Comparison of ENCODE assay signal across 12 mouse cellular contexts in the genomic region with DNA sequence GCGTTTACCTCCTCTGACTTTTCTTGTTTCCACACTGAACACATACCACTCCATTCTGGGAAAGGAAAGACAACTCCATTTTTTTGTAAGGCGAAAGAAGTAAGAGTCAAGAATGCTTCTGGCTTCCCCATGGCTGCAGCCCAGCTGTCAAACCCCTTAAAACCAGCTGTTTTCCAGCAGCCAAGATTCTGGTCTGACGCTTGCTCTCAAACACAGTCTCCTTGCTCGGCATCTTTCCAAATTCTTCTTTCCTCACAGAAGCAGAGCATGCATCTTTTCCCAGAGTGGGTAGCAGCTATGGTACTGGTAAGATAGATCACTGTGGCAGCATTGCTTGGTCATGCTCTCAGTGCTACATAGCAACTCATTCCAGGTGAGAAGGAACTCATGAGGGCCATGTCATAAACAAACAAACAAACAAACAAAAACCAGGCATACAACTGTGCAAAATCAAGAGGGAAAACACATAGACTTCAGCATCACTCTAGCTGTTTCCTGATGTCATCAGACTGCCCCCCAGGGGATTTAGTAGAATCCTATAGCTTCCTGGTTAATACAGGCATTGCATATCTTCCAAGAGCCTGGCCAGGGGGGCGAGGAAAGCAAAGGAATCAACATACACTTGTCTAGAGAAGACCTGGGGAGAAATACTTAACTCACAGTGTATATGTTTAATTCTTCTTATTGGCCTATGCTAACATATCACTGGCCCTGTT. TPM values are rescaled to one million over a fixed set of nuclear protein-coding genes. Genes with fewer than 3 reads are reported as not detected.
DNase-seq lines count a peak whose midpoint lies in the region; ATAC-seq and TF ChIP-seq lines count a peak whose summit lies in the region.
"Had no signal": no experiment of that assay in that cellular context is flagged by ENCODE, and none has a peak within 500 bp of the region (broad histone marks: within the 10 kb centered on the region; RNA-seq: fewer than 3 reads in every experiment).

No protein-coding gene starts in this region.

- H3K4me2 ChIP-seq in hindbrain, embryonic 12.5 days (replicated peaks): peak overlapping the region; percentile 85
- H3K4me2 ChIP-seq in neural tube, embryonic 12.5 days (replicated peaks): peak overlapping the region; percentile 87

- 80% methylated on average over 5 of the region's 5 CpGs for WGBS in hindbrain, embryonic 12.5 days
- 84% methylated on average over 5 of the region's 5 CpGs for WGBS in hindbrain, embryonic 10.5 days
- 87% methylated on average over 5 of the region's 5 CpGs for WGBS in neural tube, embryonic 12.5 days
- WGBS in olfactory bulb, adult 2 months: 20% methylated on average over 5 of the region's 5 CpGs

- no peaks in the 10 kb centered on the region for H3K9me3 ChIP-seq in hindbrain, embryonic 12.5 days (replicated peaks)
- no peaks in the 10 kb centered on the region for H3K9me3 ChIP-seq in hindbrain, embryonic 10.5 days
- no peaks in the 10 kb centered on the region for H3K9me3 ChIP-seq in neural tube, embryonic 12.5 days

- H3K4me1 ChIP-seq in hindbrain, embryonic 12.5 days: peaks cover 10% of the 10 kb centered on the region
- peaks cover 24% of the 10 kb centered on the region for H3K4me1 ChIP-seq in hindbrain, embryonic 10.5 days (replicated peaks)
- no peaks in the 10 kb centered on the region for H3K4me1 ChIP-seq in neural tube, embryonic 12.5 days
- peaks cover 8% of the 10 kb centered on the region for H3K4me1 ChIP-seq in olfactory bulb, adult 2 months (ENCODE audit: control insufficient read depth, insufficient read depth, low read length)

- no peaks in the 10 kb centered on the region for H3K36me3 ChIP-seq in hindbrain, embryonic 12.5 days
- no peaks in the 10 kb centered on the region for H3K36me3 ChIP-seq in hindbrain, embryonic 10.5 days
- H3K36me3 ChIP-seq in neural tube, embryonic 12.5 days: no peaks in the 10 kb centered on the region

- H3K27me3 ChIP-seq in hindbrain, embryonic 12.5 days: peaks cover 29% of the 10 kb centered on the region
- peaks cover 47% of the 10 kb centered on the region for H3K27me3 ChIP-seq in hindbrain, embryonic 10.5 days (ENCODE audit: insufficient read depth, poor library complexity, severe bottlenecking)
- H3K27me3 ChIP-seq in neural tube, embryonic 12.5 days (replicated peaks): peaks cover 13% of the 10 kb centered on the region; the same call in 1 of the 2 replicates

- H3K4me3 ChIP-seq in hindbrain, embryonic 12.5 days: 0 out of 2 replicates have a peak overlapping the region, but pooled peaks have one; percentile 0
- H3K4me3 ChIP-seq in hindbrain, embryonic 10.5 days: no peak overlapping the region
- no peak overlapping the region for H3K4me3 ChIP-seq in neural tube, embryonic 12.5 days
- H3K4me3 ChIP-seq in olfactory bulb, adult 2 months (ENCODE audit: insufficient read depth, low read depth, low read length): peak overlapping the region; percentile 48
- H3K4me3 ChIP-seq: myocyte had no signal

- DNase-seq in hindbrain, embryonic 10.5 days (ENCODE audit: low spot score): no peak
- no peak for DNase-seq in neural tube, embryonic 10.5 days (ENCODE audit: extremely low spot score, low spot score)
- DNase-seq in lung, postnatal 10 days: peak; percentile 34
- no peak for DNase-seq in cerebellum, postnatal 4 days (ENCODE audit: low spot score in 2 of 2)
- DNase-seq: heart, adult 18-20 months; retina, postnatal 1 day had no signal

- no peak overlapping the region for H3K9ac ChIP-seq in hindbrain, embryonic 12.5 days
- H3K9ac ChIP-seq in neural tube, embryonic 12.5 days: no peak overlapping the region

- no peak overlapping the region for H3K27ac ChIP-seq in hindbrain, embryonic 12.5 days
- H3K27ac ChIP-seq in hindbrain, embryonic 10.5 days: no peak overlapping the region
- no peak overlapping the region for H3K27ac ChIP-seq in neural tube, embryonic 12.5 days
- peak overlapping the region; percentile 87 for H3K27ac ChIP-seq in olfactory bulb, adult 2 months (ENCODE audit: insufficient read depth, low read depth, low read length)

- TF ChIP-seq CTCF in olfactory bulb, adult 2 months (IDR thresholded peaks at IDR 0.05; ENCODE audit: insufficient read depth, low read depth, low read length): no peak

- TF ChIP-seq POLR2A in olfactory bulb, adult 2 months (IDR thresholded peaks at IDR 0.05; ENCODE audit: insufficient read depth, low read depth, low read length): no peak

- ATAC-seq in hindbrain, embryonic 12.5 days (ENCODE audit: low FRiP score): no peak
- ATAC-seq in neural tube, embryonic 12.5 days (ENCODE audit: low FRiP score, low read depth): no peak
- no peak for ATAC-seq in cerebellum, adult (ENCODE audit: insufficient number of reproducible peaks, low FRiP score, low TSS enrichment)
- ATAC-seq: activated CD4-positive, CD25-positive, alpha-beta regulatory T cell, adult 4 months had no signal

RNA-seq across cellular contexts. Expression of a gene that starts 2.3 kb away (rescaled TPM):
- polyA plus RNA-seq in hindbrain, embryonic 12.5 days (2016; fragmentation: Nextera tagmentation; extraction: Ambion mirVana): 6.8 and 7.7 TPM in 2 replicates
- polyA plus RNA-seq in hindbrain, embryonic 10.5 days (2016; fragmentation: Nextera tagmentation; extraction: Ambion mirVana): 1.4 and 2.1 TPM in 2 replicates
- 6.1 and 7.1 TPM in 2 replicates for polyA plus RNA-seq in neural tube, embryonic 12.5 days (2016; fragmentation: Nextera tagmentation; extraction: Ambion mirVana)
- not detected in 2 replicates for polyA plus RNA-seq in olfactory bulb, adult 2 months (2012; ENCODE audit: insufficient read depth, insufficient read length, low replicate concordance, missing spikeins)
- polyA plus RNA-seq: myocyte had no signal

RNA-seq across cellular contexts. Expression of a gene that starts 8.3 kb away (rescaled TPM):
- 22.3 and 22.4 TPM in 2 replicates for polyA plus RNA-seq in hindbrain, embryonic 12.5 days (2016; fragmentation: Nextera tagmentation; extraction: Ambion mirVana)
- polyA plus RNA-seq in hindbrain, embryonic 10.5 days (2016; fragmentation: Nextera tagmentation; extraction: Ambion mirVana): 8.6 and 9.1 TPM in 2 replicates
- polyA plus RNA-seq in neural tube, embryonic 12.5 days (2016; fragmentation: Nextera tagmentation; extraction: Ambion mirVana): 16.4 and 19.5 TPM in 2 replicates
- 178 and 202 TPM in 2 replicates for polyA plus RNA-seq in olfactory bulb, adult 2 months (2012; ENCODE audit: insufficient read depth, insufficient read length, low replicate concordance, missing spikeins)
- polyA plus RNA-seq: myocyte had no signal

Comparison
In these comparisons a context has a peak if more than half of its experiments do, and no peak if none do; other contexts are left out.
1. H3K4me3 ChIP-seq: peak in hindbrain, embryonic 12.5 days (single experiment) and olfactory bulb, adult 2 months (single experiment); none in hindbrain, embryonic 10.5 days (single experiment) and neural tube, embryonic 12.5 days (single experiment).